ENCODE assay signal across 15 mouse cellular contexts in genomic region chr19:27312266-27313079, GRCm38 (mm10). TPM values are rescaled to one million over a fixed set of nuclear protein-coding genes. Genes with fewer than 3 reads are reported as not detected.
DNase-seq lines count a peak whose midpoint lies in the region; ATAC-seq lines count a peak whose summit lies in the region.
"Had no signal": no experiment of that assay in that cellular context is flagged by ENCODE, and none has a peak within 500 bp of the region (broad histone marks: within the 10 kb centered on the region; RNA-seq: fewer than 3 reads in every experiment).

No protein-coding gene starts in this region.

- no peak overlapping the region for H3K4me3 ChIP-seq in heart, embryonic 11.5 days (ENCODE audit: low read depth, low read length)
- H3K4me3 ChIP-seq: embryonic facial prominence, embryonic 12.5 days; forebrain, embryonic 10.5 days; layer of hippocampus, adult 2 months had no signal

- no peak overlapping the region for H3K27ac ChIP-seq in heart, embryonic 11.5 days (ENCODE audit: low read depth, low read length)
- H3K27ac ChIP-seq: embryonic facial prominence, embryonic 12.5 days; forebrain, embryonic 10.5 days; layer of hippocampus, adult 2 months had no signal

- 74% methylated on average over 11 of the region's 11 CpGs for WGBS in heart, embryonic 11.5 days (ENCODE audit: insufficient replicate concordance)

- no peaks in the 10 kb centered on the region for H3K27me3 ChIP-seq in heart, embryonic 11.5 days (ENCODE audit: control insufficient read depth, insufficient read depth, low read length)
- H3K27me3 ChIP-seq: embryonic facial prominence, embryonic 12.5 days had no signal

- no peaks in the 10 kb centered on the region for H3K36me3 ChIP-seq in heart, embryonic 11.5 days (ENCODE audit: control insufficient read depth, insufficient read depth, low read length)
- H3K36me3 ChIP-seq: embryonic facial prominence, embryonic 12.5 days; forebrain, embryonic 10.5 days had no signal

- H3K9me3 ChIP-seq in heart, embryonic 11.5 days (replicated peaks; ENCODE audit: control insufficient read depth, low read length), result no peaks in the 10 kb centered on the region
- H3K9me3 ChIP-seq: embryonic facial prominence, embryonic 12.5 days; forebrain, embryonic 10.5 days had no signal

- H3K4me1 ChIP-seq in heart, embryonic 11.5 days (ENCODE audit: control insufficient read depth, insufficient read depth, low read length), result 0 out of 2 replicates have a peak, but pooled peaks cover 2% of the 10 kb centered on the region

- peak; percentile 80 to 87 for DNase-seq in heart, adult 18-20 months
- peak; percentile 85 for DNase-seq in adrenal gland, adult 2 months
- peak; percentile 62 to 82 for DNase-seq in heart, adult 9 months (ENCODE audit: low spot score in 2 of 2)
- DNase-seq in lung, postnatal 10 days, result peak; percentile 22
- DNase-seq in urinary bladder, adult 2 months (ENCODE audit: low spot score), result no peak
- DNase-seq: cerebellum, postnatal 25 days; kidney, adult 11 months; midbrain, embryonic 14.5 days; thymus, adult 2 months had no signal

- no peak overlapping the region for H3K4me2 ChIP-seq in heart, embryonic 11.5 days
- H3K4me2 ChIP-seq: embryonic facial prominence, embryonic 12.5 days had no signal

- no peak for ATAC-seq in heart, embryonic 11.5 days (replicated peaks; ENCODE audit: insufficient number of reproducible peaks, low FRiP score, low TSS enrichment)
- ATAC-seq in monocyte, adult 5-6 weeks (replicated peaks; ENCODE audit: insufficient number of reproducible peaks, low FRiP score, low TSS enrichment, poor library complexity, severe bottlenecking), result no peak

- H3K9ac ChIP-seq in heart, embryonic 11.5 days (ENCODE audit: low read depth, low read length), result no peak overlapping the region
- H3K9ac ChIP-seq: embryonic facial prominence, embryonic 12.5 days had no signal

RNA-seq across cellular contexts. Expression of gene Kcnv2, which starts 9.9 kb away (rescaled TPM):
- 1 to 10 TPM; 3.6 to 6.0 TPM for total RNA-seq in heart, adult 18-20 months (2021)
- polyA plus RNA-seq in heart, embryonic 11.5 days (2014; fragmentation: Nextera tagmentation; extraction: Ambion mirVana), result 0.17 and 0.27 TPM in 2 replicates
- under 1 TPM in 1 of 2 experiments, not detected in 1; 0.06 TPM for total RNA-seq in adrenal gland, adult 2 months (2021)
- not detected in 2 replicates for polyA plus RNA-seq in adrenal gland, adult 2 months (2012; rRNA removed)
- polyA plus RNA-seq in urinary bladder, adult 2 months (2012; rRNA removed), result 0.03 and 0.09 TPM in 2 replicates
- not detected in 3 replicates for total RNA-seq in monocyte, adult 5-6 weeks (2017)
- total RNA-seq: layer of hippocampus, adult 2 months; MEL had no signal
